28 mouse cellular contexts compared by ENCODE assay signal in the genomic region with DNA sequence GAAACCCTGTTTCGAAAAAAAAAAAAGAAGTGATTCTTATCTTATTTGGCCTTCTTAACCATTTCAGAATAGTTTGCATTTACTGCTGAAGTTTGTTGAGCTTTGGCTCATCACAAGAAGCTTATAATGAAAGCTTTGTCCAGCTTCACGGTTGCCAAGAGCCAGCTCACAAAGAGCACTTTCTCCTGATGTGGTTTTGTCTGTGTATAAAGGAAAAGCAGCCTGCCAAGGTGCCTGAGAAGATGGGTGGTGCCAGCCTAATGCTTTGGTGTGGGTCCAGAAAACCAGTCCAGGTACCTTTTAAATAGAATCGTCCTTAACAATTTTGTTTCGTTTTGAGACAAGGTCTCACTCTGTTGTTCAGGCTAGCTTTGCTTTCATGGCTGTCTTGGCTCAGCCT. TPM values are rescaled to one million over a fixed set of nuclear protein-coding genes. Genes with fewer than 3 reads are reported as not detected.
DNase-seq lines count a peak whose midpoint lies in the region; ATAC-seq and TF ChIP-seq lines count a peak whose summit lies in the region.
"Had no signal": no experiment of that assay in that cellular context is flagged by ENCODE, and none has a peak within 500 bp of the region (broad histone marks: within the 10 kb centered on the region; RNA-seq: fewer than 3 reads in every experiment).

No protein-coding gene starts in this region.

- H3K36me3 ChIP-seq in lung, embryonic 15.5 days, result no peaks in the 10 kb centered on the region; the same call in 1 of the 2 replicates
- H3K36me3 ChIP-seq: heart, embryonic 15.5 days; midbrain, embryonic 12.5 days had no signal

- no peaks in the 10 kb centered on the region for H3K4me1 ChIP-seq in lung, embryonic 15.5 days
- H3K4me1 ChIP-seq in cortical plate, adult 2 months (ENCODE audit: control insufficient read depth, insufficient read depth, low read length), result peaks cover 2% of the 10 kb centered on the region; the same call in 1 of the 2 replicates
- H3K4me1 ChIP-seq: forebrain, embryonic 10.5 days; heart, embryonic 10.5 days; heart, embryonic 15.5 days; limb, embryonic 10.5 days; limb, embryonic 15.5 days; liver, embryonic 13.5 days; midbrain, embryonic 12.5 days had no signal

- 0 out of 2 replicates have a peak, but pooled peaks have one; percentile 16 for ATAC-seq in frontal cortex, adult (ENCODE audit: low TSS enrichment)
- ATAC-seq in lung, embryonic 15.5 days (ENCODE audit: borderline replicate concordance, extremely low read depth, low FRiP score, low TSS enrichment), result no peak
- ATAC-seq: activated CD4-positive, CD25-positive, alpha-beta regulatory T cell, adult 4 months; forebrain, postnatal 0 days; intestine, embryonic 16.5 days had no signal

- DNase-seq in frontal cortex, adult 2 months (ENCODE audit: extremely low spot score in 1 of 2, low spot score in 1 of 2), result no peak
- no peak for DNase-seq in lung, adult 18-20 months
- peak; percentile 69 for DNase-seq in Muller cell, postnatal 12 days (ENCODE audit: inconsistent ontology term)
- DNase-seq in ovary, postnatal 36 days (ENCODE audit: low spot score), result no peak
- DNase-seq: adrenal gland, adult 8-10 months; B cell, adult 2 months; cerebellum, adult 11-12 months; cerebellum, postnatal 10 days; forebrain, postnatal 0 days; gastrocnemius, postnatal 14 days; kidney, adult 9 months; kidney, postnatal 10 days; liver, embryonic 13.5 days; lung, adult 2 months; lung, postnatal 36 days; thymus, adult 2 months; thymus, postnatal 36 days had no signal

- H3K27me3 ChIP-seq in lung, embryonic 15.5 days, result no peaks in the 10 kb centered on the region
- H3K27me3 ChIP-seq: heart, embryonic 15.5 days; limb, embryonic 15.5 days; liver, embryonic 13.5 days; midbrain, embryonic 12.5 days had no signal

- no peaks in the 10 kb centered on the region for H3K9me3 ChIP-seq in lung, embryonic 15.5 days
- H3K9me3 ChIP-seq: forebrain, embryonic 10.5 days; heart, embryonic 10.5 days; heart, embryonic 15.5 days; limb, embryonic 10.5 days; limb, embryonic 15.5 days; liver, embryonic 13.5 days; midbrain, embryonic 12.5 days had no signal

- H3K27ac ChIP-seq in lung, embryonic 15.5 days, result 0 out of 2 replicates have a peak overlapping the region, but pooled peaks have one; percentile 7
- H3K27ac ChIP-seq in cortical plate, adult 2 months (ENCODE audit: insufficient read depth, low read length), result peak overlapping the region; percentile 81
- H3K27ac ChIP-seq: forebrain, embryonic 10.5 days; heart, embryonic 10.5 days; heart, embryonic 15.5 days; limb, embryonic 10.5 days; limb, embryonic 15.5 days; liver, embryonic 13.5 days; midbrain, embryonic 12.5 days had no signal

- 65% methylated on average over 4 of the region's 4 CpGs for WGBS in lung, embryonic 15.5 days

- no peak for TF ChIP-seq CTCF in cortical plate, adult 2 months (IDR thresholded peaks at IDR 0.05; ENCODE audit: extremely low read depth, insufficient read depth, low read length)

- H3K9ac ChIP-seq in lung, embryonic 15.5 days, result no peak overlapping the region
- H3K9ac ChIP-seq: forebrain, postnatal 0 days; heart, embryonic 15.5 days; limb, embryonic 15.5 days; liver, embryonic 13.5 days; midbrain, embryonic 12.5 days had no signal

- TF ChIP-seq POLR2A in cortical plate, adult 2 months (IDR thresholded peaks at IDR 0.05; ENCODE audit: extremely low read depth, insufficient read depth, low read length), result no peak

- no peak overlapping the region for H3K4me3 ChIP-seq in lung, embryonic 15.5 days
- no peak overlapping the region for H3K4me3 ChIP-seq in cortical plate, adult 2 months (ENCODE audit: insufficient read depth, low read length)
- H3K4me3 ChIP-seq: forebrain, embryonic 10.5 days; heart, embryonic 10.5 days; heart, embryonic 15.5 days; limb, embryonic 10.5 days; limb, embryonic 15.5 days; liver, embryonic 13.5 days; midbrain, embryonic 12.5 days had no signal

- no peak overlapping the region for H3K4me2 ChIP-seq in lung, embryonic 15.5 days
- H3K4me2 ChIP-seq: heart, embryonic 15.5 days; limb, embryonic 15.5 days; liver, embryonic 13.5 days; midbrain, embryonic 12.5 days had no signal

RNA-seq across cellular contexts. Expression of a gene that starts 13.0 kb away (rescaled TPM):
- polyA plus RNA-seq in frontal cortex, adult 2 months (2012; rRNA removed), result 27.6 and 29.4 TPM in 2 replicates
- 3.1 and 3.3 TPM in 2 replicates for polyA plus RNA-seq in lung, embryonic 15.5 days (2015; fragmentation: Nextera tagmentation; extraction: Ambion mirVana)
- 35.3 and 36.9 TPM in 2 replicates for polyA plus RNA-seq in cortical plate, adult 2 months (2012; rRNA removed)

RNA-seq across cellular contexts. Expression of a gene that starts 13.2 kb away (rescaled TPM):
- polyA plus RNA-seq in frontal cortex, adult 2 months (2012; rRNA removed), result 106 TPM in 2 replicates
- polyA plus RNA-seq in lung, embryonic 15.5 days (2015; fragmentation: Nextera tagmentation; extraction: Ambion mirVana), result 73.7 and 79.1 TPM in 2 replicates
- 116 and 121 TPM in 2 replicates for polyA plus RNA-seq in cortical plate, adult 2 months (2012; rRNA removed)

RNA-seq across cellular contexts. Expression of a gene that starts 52.1 kb away (rescaled TPM):
- polyA plus RNA-seq in frontal cortex, adult 2 months (2012; rRNA removed), result 7.7 and 7.8 TPM in 2 replicates
- 4.7 and 6.2 TPM in 2 replicates for polyA plus RNA-seq in lung, embryonic 15.5 days (2015; fragmentation: Nextera tagmentation; extraction: Ambion mirVana)
- 7.0 and 7.8 TPM in 2 replicates for polyA plus RNA-seq in cortical plate, adult 2 months (2012; rRNA removed)
